Mouse (Mus musculus) testis, adult 2 months (tissue): Measurements from ENCODE around the gene Tmem80.

Source experiments
- CTCF ChIP-seq: fragments of 200-500 bp; IDR thresholded peaks from 2 replicates; pipeline ENCODE4 v1.5.1; 2012; ENCODE audit warnings: low read depth, mild to moderate bottlenecking, inconsistent platforms, low read length, moderate library complexity; ENCODE audit not compliant: control insufficient read depth, insufficient read depth, insufficient replicate concordance
- POLR2A ChIP-seq: fragments of 200-500 bp; IDR thresholded peaks from 2 replicates; pipeline ENCODE4 v1.6.1; 2012; ENCODE audit warnings: low read depth, mild to moderate bottlenecking, inconsistent platforms, low read length, moderate library complexity; ENCODE audit not compliant: control insufficient read depth

GRCm38 (mm10) chr7:141374399-141374798, 46.9 kb downstream of the Tmem80 start:
- TF ChIP-seq CTCF: no peak
- TF ChIP-seq POLR2A: no peak
